ENCODE assay signal across 8 mouse cellular contexts in the genomic region with DNA sequence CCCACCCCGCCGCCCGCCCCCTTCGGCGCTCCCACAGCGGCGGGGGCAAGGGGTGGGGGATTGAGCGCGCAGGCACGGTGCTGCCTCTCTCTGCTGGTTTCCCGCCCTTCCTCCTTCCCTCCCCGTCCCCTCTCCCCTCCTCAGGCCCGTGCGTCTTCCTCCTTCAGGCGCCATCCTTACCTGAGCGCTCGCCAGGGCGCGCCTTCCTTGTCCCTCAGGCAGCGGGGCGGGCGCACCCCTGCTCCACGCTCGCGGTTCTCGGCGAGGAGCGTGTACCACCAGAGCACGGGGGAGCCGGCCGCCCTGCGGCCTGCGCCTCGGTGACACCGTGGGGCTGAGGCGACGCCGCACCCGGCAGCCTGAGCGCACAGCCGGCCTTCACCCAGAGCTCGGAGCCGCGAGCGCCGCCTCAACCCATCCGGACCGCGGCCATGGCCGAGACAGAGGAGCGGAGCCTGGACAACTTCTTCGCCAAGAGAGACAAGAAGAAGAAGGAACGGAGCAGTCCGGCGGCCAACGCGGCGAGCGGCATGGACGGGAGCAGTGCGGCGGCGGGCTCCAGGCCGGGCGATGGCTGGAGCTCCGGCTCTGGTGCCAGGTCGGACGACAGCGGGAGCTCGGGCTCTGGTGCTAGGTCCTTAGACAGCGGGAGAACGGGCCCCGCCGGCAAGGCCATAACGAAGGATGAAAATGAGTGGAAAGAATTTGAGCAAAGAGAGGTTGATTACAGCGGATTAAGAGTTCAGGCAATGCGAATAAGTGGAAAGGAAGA. TPM values are rescaled to one million over a fixed set of nuclear protein-coding genes. Genes with fewer than 3 reads are reported as not detected.
DNase-seq lines count a peak whose midpoint lies in the region; ATAC-seq and TF ChIP-seq lines count a peak whose summit lies in the region.
"Had no signal": no experiment of that assay in that cellular context is flagged by ENCODE, and none has a peak within 500 bp of the region (broad histone marks: within the 10 kb centered on the region; RNA-seq: fewer than 3 reads in every experiment).

No protein-coding gene starts in this region.

- H3K4me1 ChIP-seq in E14TG2a.4 (replicated peaks; ENCODE audit: low read depth, low read length) = peaks cover 14% of the 10 kb centered on the region
- no peaks in the 10 kb centered on the region for H3K4me1 ChIP-seq in G1E (ENCODE audit: insufficient read depth, low read depth, low read length)
- 0 out of 2 replicates have a peak, but pooled peaks cover 3% of the 10 kb centered on the region for H3K4me1 ChIP-seq in hindbrain, embryonic 13.5 days (replicated peaks)
- H3K4me1 ChIP-seq in midbrain, embryonic 12.5 days = no peaks in the 10 kb centered on the region

- H3K27me3 ChIP-seq in E14TG2a.4 (ENCODE audit: insufficient read depth, low read length) (no peaks in the 10 kb centered on the region), G1E (ENCODE audit: insufficient read depth, low read length) (no peaks in the 10 kb centered on the region)
- H3K27me3 ChIP-seq in hindbrain, embryonic 13.5 days = peaks cover 8% of the 10 kb centered on the region
- peaks cover 7% of the 10 kb centered on the region; the same call in 1 of the 2 replicates for H3K27me3 ChIP-seq in midbrain, embryonic 12.5 days

- no peak for DNase-seq in G1E (ENCODE audit: low spot score)
- DNase-seq in layer of hippocampus, postnatal 10 days (ENCODE audit: low spot score in 2 of 2) = no peak
- no peak for DNase-seq in B cell, adult 2 months
- DNase-seq in left cerebral cortex, adult 11 months (ENCODE audit: low spot score) = no peak
- DNase-seq: kidney, adult 11 months had no signal

- TF ChIP-seq CTCF in E14TG2a.4 (conservative IDR thresholded peaks at IDR 0.05; ENCODE audit: low read length) (no peak), G1E (IDR thresholded peaks at IDR 0.05; ENCODE audit: low read depth, low read length) (no peak)

- no peak for ATAC-seq in G1E (ENCODE audit: extremely low read depth, insufficient number of reproducible peaks, low FRiP score, poor library complexity, severe bottlenecking)
- ATAC-seq in hindbrain, embryonic 13.5 days (ENCODE audit: low FRiP score) = peak; percentile 79
- ATAC-seq in midbrain, embryonic 12.5 days (ENCODE audit: low FRiP score, low read depth) = peak; percentile 62

- 10% methylated on average over 73 of the region's 77 CpGs for WGBS in hindbrain, embryonic 13.5 days
- WGBS in midbrain, embryonic 12.5 days = 8% methylated on average over 75 of the region's 77 CpGs

- H3K9ac ChIP-seq in hindbrain, embryonic 13.5 days = no peak overlapping the region; the same call in 1 of the 2 replicates
- H3K9ac ChIP-seq in midbrain, embryonic 12.5 days (replicated peaks) = no peak overlapping the region

- no peaks in the 10 kb centered on the region for H3K9me3 ChIP-seq in E14TG2a.4 (ENCODE audit: low read length)
- H3K9me3 ChIP-seq in G1E (replicated peaks) = peaks cover 11% of the 10 kb centered on the region
- peaks cover 26% of the 10 kb centered on the region for H3K9me3 ChIP-seq in hindbrain, embryonic 13.5 days
- peaks cover 27% of the 10 kb centered on the region for H3K9me3 ChIP-seq in midbrain, embryonic 12.5 days

- H3K36me3 ChIP-seq in E14TG2a.4 (ENCODE audit: insufficient read depth, low read length) = no peaks in the 10 kb centered on the region
- H3K36me3 ChIP-seq in G1E (replicated peaks) = no peaks in the 10 kb centered on the region
- no peaks in the 10 kb centered on the region for H3K36me3 ChIP-seq in hindbrain, embryonic 13.5 days
- no peaks in the 10 kb centered on the region for H3K36me3 ChIP-seq in midbrain, embryonic 12.5 days

- H3K4me3 ChIP-seq in E14TG2a.4 (replicated peaks; ENCODE audit: low read length) (peak overlapping the region; percentile 76), G1E (ENCODE audit: low read depth, low read length) (peak overlapping the region; percentile 56; the same call in 1 of the 2 replicates)
- H3K4me3 ChIP-seq in hindbrain, embryonic 13.5 days = peak overlapping the region; percentile 38
- H3K4me3 ChIP-seq in midbrain, embryonic 12.5 days = peak overlapping the region; percentile 25

- peak overlapping the region; percentile 49 for H3K4me2 ChIP-seq in hindbrain, embryonic 13.5 days
- peak overlapping the region; percentile 45 for H3K4me2 ChIP-seq in midbrain, embryonic 12.5 days (replicated peaks)

- no peak overlapping the region for H3K27ac ChIP-seq in hindbrain, embryonic 13.5 days
- H3K27ac ChIP-seq in midbrain, embryonic 12.5 days (replicated peaks) = no peak overlapping the region

RNA-seq across cellular contexts. Expression of a gene that starts 23.1 kb away (rescaled TPM):
- total RNA-seq in G1E (2014; fragmentation: Nextera tagmentation) = 6.5 and 8.4 TPM in 2 replicates
- total RNA-seq in G1E (2017) = 0.99 and 1.5 TPM in 2 replicates
- polyA plus RNA-seq in G1E (2012) = not detected in 2 replicates
- not detected in 2 replicates for polyA plus RNA-seq in hindbrain, embryonic 13.5 days (2015; fragmentation: Nextera tagmentation; extraction: Ambion mirVana)
- not detected in 2 replicates for polyA plus RNA-seq in midbrain, embryonic 12.5 days (2016; fragmentation: Nextera tagmentation; extraction: Ambion mirVana)
- total RNA-seq in layer of hippocampus, postnatal 10 days (2021) = not detected

RNA-seq across cellular contexts. Expression of a gene that starts 39.3 kb away (rescaled TPM):
- total RNA-seq in G1E (2014; fragmentation: Nextera tagmentation) (0.75 and 0.78 TPM in 2 replicates), G1E (2017) (not detected in 2 replicates)
- polyA plus RNA-seq in G1E (2012) = not detected in 2 replicates
- 0.06 TPM in 1 of 2 replicates, not detected in the other for polyA plus RNA-seq in hindbrain, embryonic 13.5 days (2015; fragmentation: Nextera tagmentation; extraction: Ambion mirVana)
- polyA plus RNA-seq in midbrain, embryonic 12.5 days (2016; fragmentation: Nextera tagmentation; extraction: Ambion mirVana) = not detected in 2 replicates
- total RNA-seq in layer of hippocampus, postnatal 10 days (2021) = not detected

Comparison
In these comparisons a context has a peak if more than half of its experiments do, and no peak if none do; other contexts are left out.
1. H3K4me3 ChIP-seq: peak in every context shown above with its lines; median percentile 76 in E14TG2a.4; 56 in G1E; 38 in hindbrain, embryonic 13.5 days; 25 in midbrain, embryonic 12.5 days.